Mouse (Mus musculus) layer of hippocampus, adult 9-10 months (tissue): ENCODE results near the gene D430041D05Rik.

Experiments
- DNase-seq: peaks from one replicate; pipeline ENCODE4 v3.0.0; 2022; ENCODE audit warnings: low spot score

Gene D430041D05Rik

DNA sequence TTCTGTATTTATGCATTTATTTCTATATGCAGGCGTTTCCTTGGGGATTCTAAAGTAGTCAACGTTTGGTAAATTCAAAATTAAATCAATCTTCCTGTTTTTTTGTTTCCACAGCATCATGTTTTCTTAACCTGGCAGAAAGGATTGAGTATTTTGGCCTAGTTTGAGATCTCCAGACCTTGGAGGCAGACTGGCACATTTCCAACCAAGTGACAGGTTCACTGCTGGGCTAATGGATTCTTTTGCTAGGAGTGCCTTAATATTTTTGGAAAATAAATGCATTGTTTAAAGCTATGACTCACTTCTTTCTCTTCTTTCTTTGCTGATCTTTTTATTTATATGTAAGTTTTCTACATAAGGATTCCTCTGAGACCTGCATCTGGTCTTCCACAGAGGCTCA, 222.0 kb downstream of the D430041D05Rik start:
- DNase-seq = no peak

GRCm38 (mm10) chr2:104187073-104187472, 223.7 kb downstream of the D430041D05Rik start:
- DNase-seq = no peak

DNA sequence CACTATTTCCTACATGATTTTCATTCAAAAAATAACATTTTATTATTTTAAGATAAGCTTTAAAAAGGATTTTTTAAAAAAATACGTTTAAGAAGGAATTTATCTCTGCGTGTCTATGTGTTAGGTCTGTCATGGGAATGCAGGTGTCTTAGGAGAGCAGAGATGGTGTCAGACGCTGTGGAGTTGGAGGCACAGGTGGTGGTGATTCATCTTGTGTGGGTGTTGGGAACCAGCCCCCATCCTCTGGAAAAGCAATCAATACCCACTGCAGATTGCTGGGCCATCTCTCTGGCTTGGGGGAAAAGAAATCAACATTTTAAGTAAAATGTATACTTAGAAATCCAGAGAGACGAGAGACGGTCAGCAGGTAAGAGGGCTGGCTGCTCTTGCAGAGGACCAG, 225.2 kb downstream of the D430041D05Rik start:
- no peak for DNase-seq

DNA sequence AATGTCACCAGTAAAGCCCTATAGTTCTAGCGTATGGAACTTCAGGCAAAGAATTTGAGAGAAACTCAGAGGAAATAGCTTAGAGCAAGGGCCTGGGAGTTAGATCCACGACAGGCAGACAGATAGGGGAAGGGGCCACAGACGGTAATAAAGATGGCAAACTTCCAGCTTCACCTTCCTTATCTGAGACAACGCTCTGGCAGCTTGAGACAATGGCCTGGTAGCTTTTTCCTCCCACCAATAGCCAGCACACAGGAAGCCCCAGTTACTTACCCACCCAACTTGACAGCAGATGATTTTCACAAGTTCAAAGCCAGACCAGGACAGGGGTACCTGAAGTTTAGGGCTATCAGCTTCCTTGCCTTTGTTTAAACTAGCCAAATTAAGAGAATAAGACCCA, 226.5 kb downstream of the D430041D05Rik start:
- DNase-seq = no peak

DNA sequence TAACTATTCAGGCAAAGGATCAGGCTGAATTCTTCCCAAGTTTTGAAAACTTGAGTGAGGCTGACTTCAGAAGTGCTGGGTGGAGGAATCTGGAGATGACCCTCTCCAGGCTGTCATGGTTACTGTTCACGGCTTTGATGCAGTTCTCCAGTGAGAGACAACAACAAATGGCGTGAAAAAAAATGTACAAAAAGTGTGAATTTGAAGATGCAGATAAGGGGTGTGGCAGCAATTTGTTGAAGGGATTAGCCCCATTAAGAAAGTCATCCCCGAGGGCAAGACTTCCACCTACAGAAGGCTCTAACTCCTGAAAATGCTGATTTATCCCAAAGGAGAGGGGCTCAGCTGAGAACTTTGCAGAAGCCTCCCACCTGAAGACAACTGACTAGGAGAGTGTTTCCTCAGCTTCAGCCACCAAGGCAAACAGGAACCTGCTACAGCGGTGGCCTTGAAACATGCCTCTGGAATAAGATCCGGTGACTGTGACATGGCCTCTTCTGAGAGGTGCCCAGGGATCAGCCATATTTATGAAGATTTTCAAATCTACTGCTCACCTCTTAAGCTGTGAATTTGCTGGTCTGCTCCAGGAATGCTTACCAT, 227.5 kb downstream of the D430041D05Rik start:
- no peak for DNase-seq

DNA sequence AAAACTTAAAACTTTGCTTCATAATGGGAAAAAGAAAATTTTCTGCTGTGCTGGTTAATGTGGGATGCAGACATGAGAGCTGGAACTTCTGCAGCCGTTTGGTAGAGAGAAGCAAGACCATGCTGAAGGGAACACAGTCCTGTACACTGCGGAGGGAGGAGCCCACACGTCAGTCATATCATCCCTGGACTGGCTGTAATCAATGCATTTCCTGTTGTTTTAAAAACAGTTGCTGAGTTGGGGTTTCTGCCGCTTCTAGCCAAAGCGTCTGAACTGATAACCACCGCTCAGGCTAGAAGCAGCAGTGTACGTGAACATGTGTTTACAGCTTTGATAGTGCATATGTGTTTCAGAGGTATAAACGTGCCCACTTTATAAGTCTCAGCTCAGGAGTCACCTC, 231.2 kb downstream of the D430041D05Rik start:
- no peak for DNase-seq

DNA sequence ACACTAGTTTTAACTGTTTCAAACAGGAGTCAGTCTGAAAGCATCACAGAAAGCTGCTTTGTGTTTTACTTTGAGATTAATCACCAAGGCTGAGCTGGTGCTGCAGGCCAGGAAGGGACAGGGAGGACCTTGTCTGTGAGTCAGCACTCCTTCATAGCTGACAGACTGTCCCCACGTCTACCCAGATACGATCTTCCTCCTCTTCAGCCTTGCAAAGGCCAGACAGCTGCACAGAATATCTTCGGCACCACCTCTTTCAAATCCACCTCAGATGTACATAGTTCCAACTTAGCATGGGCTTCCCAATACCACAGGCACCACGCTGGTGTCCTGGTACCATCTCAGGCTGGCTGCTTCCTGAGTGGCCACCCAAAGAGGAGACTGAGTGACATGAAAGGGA, 232.6 kb downstream of the D430041D05Rik start:
- no peak for DNase-seq

- DNase-seq = no peak
Observed at GRCm38 (mm10) chr2:104176979-104177704, 233.7 kb downstream of the D430041D05Rik start.

DNA sequence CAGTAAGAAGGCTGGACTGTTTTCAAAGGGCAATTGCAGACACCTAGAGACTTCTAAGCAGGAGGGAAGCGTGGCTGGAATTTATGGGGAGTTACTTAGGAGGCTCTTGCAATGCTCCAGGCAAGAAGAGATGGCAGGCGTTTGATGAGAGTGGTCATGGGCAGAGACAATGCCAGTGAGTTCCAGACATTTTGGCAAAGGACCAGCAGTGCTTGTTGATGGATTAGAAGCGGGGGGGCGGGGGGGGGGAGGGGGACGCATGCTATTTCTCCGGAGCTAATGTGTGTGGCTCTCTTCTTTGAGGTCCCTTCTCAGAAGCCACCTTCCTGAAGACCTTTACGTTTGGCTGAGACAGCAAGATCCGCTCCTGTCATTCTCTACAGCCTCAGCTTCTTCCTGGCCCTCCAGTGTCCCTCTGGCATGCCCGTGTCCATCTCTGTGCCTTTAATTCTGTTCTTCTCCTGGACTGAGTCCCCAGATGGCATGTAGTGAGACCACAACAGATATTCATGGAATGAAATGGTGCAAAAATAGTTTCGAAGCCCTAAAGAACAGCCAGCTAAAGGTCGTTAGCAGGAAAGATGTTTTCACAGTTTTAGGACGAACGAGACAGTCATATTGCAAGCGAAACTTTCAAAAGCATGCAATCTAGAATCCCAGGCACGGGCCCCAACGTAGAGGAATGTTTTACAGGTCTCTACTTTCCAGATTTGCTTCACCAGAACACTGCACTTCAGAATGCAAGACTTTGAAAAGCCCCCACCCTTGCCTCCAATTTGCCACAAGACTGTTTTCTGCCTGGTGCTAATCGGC, 234.4 kb downstream of the D430041D05Rik start:
- DNase-seq = no peak

DNA sequence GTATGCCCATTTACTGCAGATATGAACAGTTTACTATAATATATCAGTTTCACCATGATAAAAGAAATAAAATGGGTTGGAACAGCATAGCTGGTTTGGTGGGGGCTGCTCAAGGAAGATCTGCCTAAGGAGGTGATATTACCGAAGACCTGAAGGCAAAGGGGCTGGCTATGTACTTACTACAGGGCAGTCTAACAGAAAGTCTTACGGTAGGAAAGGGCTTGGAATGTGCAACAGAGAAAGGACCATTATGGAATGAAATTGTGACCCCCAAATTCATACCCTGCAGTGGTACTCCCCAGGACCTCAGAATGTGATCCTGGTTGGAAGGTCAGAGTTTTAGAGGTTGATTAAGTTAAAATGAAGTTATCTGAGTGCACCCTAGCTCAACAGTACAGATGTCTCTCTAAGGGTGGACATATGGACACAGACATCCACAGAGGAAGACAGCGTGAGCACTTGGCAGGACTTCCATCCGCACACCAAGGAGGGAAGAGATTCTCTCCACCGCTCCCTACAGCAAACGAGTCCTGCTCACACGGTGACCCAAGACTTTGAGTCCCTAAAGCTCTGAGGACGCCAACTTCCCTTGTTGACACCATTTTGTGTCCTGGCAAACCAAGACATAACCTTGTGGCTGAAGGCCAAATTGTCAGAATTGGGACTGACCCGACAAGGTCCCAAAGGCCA, 235.2 kb downstream of the D430041D05Rik start:
- DNase-seq = no peak

DNA sequence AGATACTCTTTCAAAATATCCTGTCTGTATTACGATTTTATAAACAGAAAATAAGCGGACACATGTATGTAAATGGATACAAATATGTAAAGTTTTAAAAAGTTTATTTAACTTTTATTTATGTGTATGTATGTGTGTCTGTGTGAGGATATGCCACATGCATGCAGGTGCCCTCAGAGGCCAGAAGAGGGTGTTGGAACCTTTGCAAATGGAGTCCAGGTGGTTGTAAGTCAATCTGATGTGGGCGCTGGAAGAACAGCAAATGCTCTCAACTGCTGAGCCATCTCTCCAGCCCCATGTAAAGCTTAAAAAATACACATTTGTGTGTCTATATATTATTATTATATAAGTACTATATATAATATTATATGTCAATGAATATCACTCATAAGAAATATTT, 237.4 kb downstream of the D430041D05Rik start:
- DNase-seq = no peak

DNA sequence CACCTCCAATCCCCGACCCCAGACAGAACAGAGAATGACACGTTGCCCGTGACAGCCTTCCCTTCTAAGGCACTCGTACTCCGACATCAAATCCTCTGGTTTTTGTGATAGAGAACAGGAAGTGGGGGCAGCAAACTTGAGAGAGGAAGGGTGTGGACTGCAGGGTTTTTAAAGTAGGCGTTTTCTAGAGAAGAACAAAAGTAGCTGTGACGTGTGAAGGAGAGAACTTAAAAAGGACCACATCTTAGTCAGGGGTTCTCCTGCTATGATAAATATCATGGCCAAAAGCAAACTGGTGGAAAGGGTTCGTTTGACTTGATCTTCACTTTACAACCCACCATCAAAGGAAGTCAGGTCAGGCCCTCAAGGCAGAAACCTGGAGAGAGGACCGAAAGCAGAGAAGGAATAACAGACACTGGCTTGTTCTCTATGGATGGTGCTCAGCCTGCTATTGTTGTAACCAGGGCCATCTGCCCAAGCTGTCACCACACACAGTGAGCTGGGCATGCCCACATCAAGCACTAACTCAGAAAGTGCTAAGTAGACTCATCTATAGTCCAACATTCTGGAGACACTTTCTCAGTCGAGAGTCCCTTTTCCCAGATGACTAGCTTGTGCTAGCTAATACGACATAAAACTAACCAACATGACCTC, 238.0 kb downstream of the D430041D05Rik start:
- DNase-seq = no peak

DNA sequence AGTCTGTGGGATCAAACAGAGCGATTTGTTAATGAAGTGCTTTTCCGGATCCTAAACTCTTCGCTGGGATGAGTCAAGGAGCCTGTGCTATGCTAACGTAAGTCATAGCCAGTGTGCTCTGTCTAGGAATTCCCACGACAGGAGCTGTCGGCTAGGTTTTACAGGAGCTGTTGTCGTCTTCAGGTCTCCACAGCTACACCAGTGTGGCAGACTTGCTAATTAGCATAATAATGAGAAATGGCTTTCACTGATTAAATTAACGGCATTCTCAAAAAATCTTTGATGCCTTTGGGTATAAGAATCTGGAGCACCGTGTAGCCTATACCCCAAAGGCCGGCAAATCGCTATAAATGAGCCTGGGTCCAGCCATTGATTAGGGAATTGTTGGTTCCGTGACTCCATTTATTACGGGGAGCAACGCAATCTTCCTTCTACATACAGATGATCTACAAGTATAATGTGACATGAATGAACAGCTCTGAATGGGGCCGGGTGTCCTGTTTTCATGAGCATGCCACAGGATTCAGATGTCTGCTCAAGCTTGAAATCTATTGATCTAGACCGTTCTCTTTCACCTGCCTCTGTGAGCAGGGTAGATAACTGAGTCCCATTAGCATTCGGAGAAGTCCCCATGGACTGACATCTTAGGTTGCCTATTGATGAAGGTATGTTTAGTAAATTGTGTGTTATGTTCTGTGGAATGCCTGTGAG, 242.5 kb downstream of the D430041D05Rik start:
- no peak for DNase-seq

DNA sequence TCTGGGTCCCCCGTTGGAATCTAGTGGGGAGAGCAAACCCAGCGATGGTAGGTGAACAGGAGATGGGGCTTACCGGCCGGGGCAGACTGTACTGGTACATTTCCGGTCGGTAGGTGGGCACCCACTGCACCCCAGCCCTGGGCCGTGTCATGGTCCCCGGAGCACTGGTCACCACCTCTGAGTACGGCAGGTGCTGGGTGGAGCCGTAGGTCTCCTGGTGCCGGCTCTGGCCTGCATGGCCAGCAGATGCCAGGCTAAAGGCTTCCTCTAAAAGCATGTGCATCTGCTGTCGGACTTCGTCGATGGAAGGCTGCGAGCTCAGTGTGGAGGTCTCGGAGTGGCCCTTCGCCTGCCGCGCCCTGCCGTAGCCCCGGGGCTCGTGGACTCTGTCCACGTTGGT, 243.0 kb downstream of the D430041D05Rik start:
- DNase-seq = no peak

DNA sequence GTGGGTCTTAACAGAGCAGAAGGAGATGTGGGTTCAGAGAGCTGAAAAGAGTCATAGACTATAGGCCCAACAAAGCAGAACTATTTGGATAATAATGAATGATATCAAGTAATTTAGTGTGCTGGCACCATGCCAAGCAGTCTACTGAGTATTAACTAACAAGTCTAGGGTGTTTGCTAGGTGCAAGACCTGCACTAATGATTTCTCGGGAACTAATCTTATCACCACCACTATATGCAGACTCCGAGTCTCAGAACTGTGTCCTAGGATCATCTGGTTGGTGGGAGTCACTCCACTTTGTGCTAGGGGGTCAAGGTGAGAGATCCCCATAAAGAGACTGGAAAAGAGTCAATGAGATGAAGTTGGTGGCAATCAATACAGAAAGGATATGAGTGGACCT, 245.2 kb downstream of the D430041D05Rik start:
- DNase-seq = no peak

GRCm38 (mm10) chr2:104163978-104164487, 246.8 kb downstream of the D430041D05Rik start:
- DNase-seq = no peak

DNA sequence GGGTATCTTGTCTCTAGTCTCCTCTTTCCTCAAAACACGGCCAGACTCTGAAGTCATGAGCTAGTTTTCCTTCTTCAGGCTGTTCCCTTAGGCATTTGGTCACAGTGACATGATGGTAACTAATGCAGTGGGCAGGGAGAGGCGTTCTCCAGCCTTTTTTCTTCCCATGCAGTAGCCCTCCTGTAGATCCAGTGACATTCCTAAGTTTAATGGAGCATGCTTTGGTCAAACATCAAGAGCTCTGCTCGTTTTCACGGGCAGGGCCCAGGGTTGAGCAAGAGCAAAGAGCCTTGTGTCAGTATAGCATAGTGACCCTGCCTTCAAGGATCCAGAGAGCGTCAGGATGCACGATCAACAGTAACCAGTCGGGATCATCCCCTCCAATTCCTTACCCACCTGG, 247.4 kb downstream of the D430041D05Rik start:
- no peak for DNase-seq

DNA sequence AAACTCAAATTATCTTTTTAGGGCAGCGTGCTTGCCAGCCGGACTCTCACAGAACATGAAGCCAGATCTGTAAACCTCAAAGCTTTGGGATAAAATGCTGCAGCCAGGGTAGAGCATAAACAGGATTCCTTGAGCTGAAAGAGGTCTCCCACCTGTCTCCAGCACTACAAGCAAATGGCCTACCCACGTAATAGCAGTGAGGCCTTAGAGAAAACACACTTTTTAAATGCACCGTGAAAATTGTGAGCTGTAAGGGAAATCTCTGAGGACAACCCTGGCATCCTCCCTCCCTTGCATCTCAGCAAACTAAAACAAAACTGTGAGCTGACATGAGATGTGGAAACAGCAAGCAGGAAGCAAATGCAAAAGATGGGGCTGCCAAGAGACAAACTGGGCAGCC, 253.0 kb downstream of the D430041D05Rik start:
- no peak for DNase-seq

DNA sequence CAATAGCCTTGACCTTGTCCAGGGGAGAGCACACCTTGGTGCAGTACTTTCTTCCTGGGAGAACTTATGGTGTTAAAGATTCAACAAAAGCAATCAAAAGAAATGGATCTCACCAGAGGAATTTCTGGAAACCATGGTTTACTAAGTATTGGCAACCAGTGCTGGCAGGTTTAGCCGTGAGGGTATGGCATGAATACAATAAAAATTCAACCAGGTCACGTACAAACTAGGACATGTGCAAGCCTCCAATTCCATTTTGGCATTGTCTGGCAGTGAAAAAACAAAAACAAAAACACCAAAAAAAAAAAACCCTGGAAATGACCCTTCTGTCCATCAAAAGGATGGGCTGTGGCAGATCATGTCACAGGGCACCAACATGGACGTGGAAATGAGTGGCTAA, 256.9 kb downstream of the D430041D05Rik start:
- no peak for DNase-seq

DNA sequence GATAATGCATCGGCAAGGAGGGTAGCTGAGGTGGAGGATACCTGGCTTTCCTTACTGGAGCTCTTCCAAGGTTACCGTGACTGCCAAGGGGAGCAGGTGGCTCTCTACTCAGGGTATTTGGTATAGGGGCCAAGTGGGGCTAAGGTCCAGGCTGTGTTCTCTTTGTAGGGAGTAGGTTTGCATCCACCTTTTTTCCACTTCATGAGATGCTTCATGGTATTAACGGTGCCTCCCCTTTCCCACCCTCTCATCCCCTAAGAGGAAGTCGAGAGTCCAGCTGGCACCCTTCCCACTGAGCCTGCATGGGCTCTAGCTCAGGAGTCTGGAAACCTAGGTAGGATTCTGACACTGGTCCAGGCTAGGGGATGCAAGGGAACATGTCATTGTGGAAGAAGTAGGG, 257.5 kb downstream of the D430041D05Rik start:
- DNase-seq = no peak
